Mouse (Mus musculus) liver, embryonic 18 days (tissue): ENCODE results near the gene Shroom2. TPM values are rescaled to one million over a fixed set of nuclear protein-coding genes. Genes with fewer than 3 reads are reported as not detected.

ENCODE experiments used
- polyA plus RNA-seq: library from polyadenylated mRNA; depleted of rRNA; stranded (reverse); fragments of >200 nt; gene quantifications from 2 replicates; pipeline ENCODE4 v1.2.3, GENCODE M21; 2012; rRNA removed

The Shroom2 gene
- polyA plus RNA-seq: 2.0 and 2.2 TPM in 2 replicates

GRCm38 (mm10) chrX:152768891-152769599, at the start of gene Shroom2:
Gene Shroom2, minus strand, starts transcription at chrX:152769465.

DNA sequence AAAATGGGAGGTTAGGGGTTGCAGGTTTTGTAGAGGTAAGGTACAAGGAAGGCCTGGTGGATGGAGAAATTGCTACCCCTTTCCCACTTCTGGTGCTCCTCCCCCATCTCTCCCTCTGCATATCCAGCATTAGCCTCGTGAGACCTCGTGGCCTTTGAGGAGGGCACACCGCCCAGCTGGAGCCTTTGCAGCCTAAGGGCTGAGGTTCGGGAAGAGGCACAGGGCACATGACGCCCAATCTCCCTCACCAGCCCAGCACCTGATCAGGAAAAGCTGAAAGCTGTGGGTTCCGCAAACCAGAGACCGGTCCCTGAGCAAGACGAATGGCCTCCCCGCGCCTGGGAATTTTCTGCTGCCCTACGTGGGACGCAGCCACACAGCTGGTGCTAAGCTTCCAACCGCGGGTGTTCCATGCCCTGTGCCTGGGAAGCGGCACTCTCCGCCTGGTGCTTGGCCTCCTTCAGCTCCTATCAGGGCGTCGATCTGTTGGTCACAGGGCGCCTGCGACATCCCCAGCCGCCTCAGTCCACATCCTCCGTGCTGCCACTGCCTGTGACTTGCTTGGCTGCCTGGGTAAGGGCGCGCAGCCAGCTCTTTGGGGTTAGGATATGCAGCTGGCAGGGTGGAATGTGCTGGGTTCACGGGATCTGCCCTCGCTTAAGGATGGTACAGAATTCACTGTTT, 12.6 kb upstream of the Shroom2 start, which contains the start of gene Gpr143:
Gpr143 (plus strand) TSS at position 202 of the 684 bp plus-strand sequence.

GRCm38 (mm10) chrX:152563034-152563433, 206.2 kb downstream of the Shroom2 start, which contains the start of gene Cldn34a:
Gene Cldn34a, plus strand, starts transcription at chrX:152563334.

Other genes with a start within 250 kb of the Shroom2 start
- gene Cldn34a, start 206.1 kb downstream of the Shroom2 start, polyA plus RNA-seq: not detected in 2 replicates
- gene Gpr143, start 12.5 kb upstream of the Shroom2 start, polyA plus RNA-seq: 0.10 and 0.12 TPM in 2 replicates
- 0.06 and 0.08 TPM in 2 replicates for gene Usp51, start 237.0 kb upstream of the Shroom2 start, polyA plus RNA-seq